Mouse (Mus musculus) erythroid progenitor cell, adult 5-6 weeks (primary cell): ENCODE results near the gene Serpinb3b. TPM values are rescaled to one million over a fixed set of nuclear protein-coding genes. Genes with fewer than 3 reads are reported as not detected.
"Not testable (repeated sequence)": the region's sequence is repeated elsewhere in the genome, so short reads cannot be mapped to it uniquely, and the experiment has no call there.

Experiments
- ATAC-seq: replicated peaks from 2 replicates; pipeline ENCODE4 v1.8.0; 2016; ENCODE audit warnings: moderate number of reproducible peaks, mild to moderate bottlenecking, moderate TSS enrichment, inconsistent platforms; ENCODE audit not compliant: poor library complexity, low FRiP score, severe bottlenecking
- total RNA-seq, 2 experiments: library from RNA; stranded (forward) in 1 of 2; stranded (reverse) in 1 of 2; fragments of 150-400 nt in 1 of 2; fragments of 186-747, 209-891 nt in 1 of 2; gene quantifications; 2 replicates each; pipeline versions ENCODE4 v1.2.3 to v1.2.4; 2015 to 2017; ENCODE audit warnings: low replicate concordance in 2 of 2

The Serpinb3b gene
- total RNA-seq (2015; ENCODE audit: low replicate concordance) (not detected in 2 replicates), total RNA-seq (2017; ENCODE audit: low replicate concordance) (not detected in 2 replicates)

- not testable (repeated sequence) for ATAC-seq
These were observed at the start of gene Serpinb3b, which contains the start of gene Serpinb3c for GRCm38 (mm10) chr1:107278261-107278660. Serpinb3b (minus strand) TSS chr1:107278361. Serpinb3c (minus strand) TSS chr1:107278371.

DNA sequence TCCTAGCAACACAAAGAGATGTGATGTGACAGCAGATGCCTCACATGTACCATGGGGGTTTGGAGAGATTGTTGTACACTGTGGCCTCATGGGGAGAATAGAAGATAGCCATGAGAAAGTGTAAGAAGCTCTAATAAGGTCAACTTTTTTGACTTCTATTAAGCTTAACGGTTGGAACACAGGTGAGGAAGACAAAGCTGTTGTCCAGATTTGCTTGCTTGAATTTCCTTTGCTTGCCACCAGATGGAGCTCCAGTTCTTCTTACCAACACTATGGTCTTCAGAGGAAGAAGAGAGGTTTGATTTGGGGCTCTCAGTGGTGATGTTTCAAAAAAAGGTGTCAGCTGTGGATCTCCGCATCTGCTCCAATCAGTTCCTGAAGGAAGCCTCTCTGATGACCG, 35.0 kb downstream of the Serpinb3b start:
- not testable (repeated sequence) for ATAC-seq

GRCm38 (mm10) chr1:107217276-107217675, 60.9 kb downstream of the Serpinb3b start:
- ATAC-seq, result not testable (repeated sequence)

GRCm38 (mm10) chr1:107127453-107127852, 150.7 kb downstream of the Serpinb3b start:
- not testable (repeated sequence) for ATAC-seq

Other genes with a start within 250 kb of the Serpinb3b start
- not detected in 2 replicates for gene Serpinb3a, start 226.1 kb downstream of the Serpinb3b start, total RNA-seq (2015; ENCODE audit: low replicate concordance)
- gene Serpinb3a, start 226.1 kb downstream of the Serpinb3b start, total RNA-seq (2017; ENCODE audit: low replicate concordance), result not detected in 2 replicates
- gene Serpinb3d, start 194.9 kb downstream of the Serpinb3b start, total RNA-seq (2015; ENCODE audit: low replicate concordance), result not detected in 2 replicates
- gene Serpinb3d, start 194.9 kb downstream of the Serpinb3b start, total RNA-seq (2017; ENCODE audit: low replicate concordance), result not detected in 2 replicates
- not detected in 2 replicates for gene Serpinb3c, start within 50 bp of the Serpinb3b start, total RNA-seq (2015; ENCODE audit: low replicate concordance)
- not detected in 2 replicates for gene Serpinb3c, start within 50 bp of the Serpinb3b start, total RNA-seq (2017; ENCODE audit: low replicate concordance)
- gene Serpinb11, start 82.8 kb upstream of the Serpinb3b start, total RNA-seq (2015; ENCODE audit: low replicate concordance), result not detected in 2 replicates
- not detected in 2 replicates for gene Serpinb11, start 82.8 kb upstream of the Serpinb3b start, total RNA-seq (2017; ENCODE audit: low replicate concordance)
- not detected in 2 replicates for gene Serpinb7, start 121.3 kb upstream of the Serpinb3b start, total RNA-seq (2015; ENCODE audit: low replicate concordance)
- gene Serpinb7, start 121.3 kb upstream of the Serpinb3b start, total RNA-seq (2017; ENCODE audit: low replicate concordance), result not detected in 2 replicates
- gene Serpinb2, start 233.1 kb upstream of the Serpinb3b start, total RNA-seq (2015; ENCODE audit: low replicate concordance), result 2.5 TPM in 1 of 2 replicates, not detected in the other
- 0.39 TPM in 1 of 2 replicates, not detected in the other for gene Serpinb2, start 233.1 kb upstream of the Serpinb3b start, total RNA-seq (2017; ENCODE audit: low replicate concordance)